Mouse (Mus musculus) brain, adult 2 months (tissue): ENCODE measurements around the gene Sec31b.

Experiments used
- DNase-seq: peaks from one replicate; pipeline ENCODE4 v3.0.0; 2011; ENCODE audit warnings: low read depth, low spot score

The Sec31b gene

GRCm38 (mm10) chr19:44535376-44535775 is 10.3 kb downstream of the Sec31b start:
- DNase-seq = no peak

- DNase-seq = no peak
Observed at GRCm38 (mm10) chr19:44530018-44530417, 15.6 kb downstream of the Sec31b start.

- no peak for DNase-seq
Observed at GRCm38 (mm10) chr19:44525551-44526205, 20.0 kb downstream of the Sec31b start.

- no peak for DNase-seq
Observed at GRCm38 (mm10) chr19:44519152-44519551, 26.5 kb downstream of the Sec31b start.

GRCm38 (mm10) chr19:44517996-44518768 is 27.5 kb downstream of the Sec31b start:
- no peak for DNase-seq

GRCm38 (mm10) chr19:44515769-44516168 is 29.9 kb downstream of the Sec31b start:
- no peak for DNase-seq

- DNase-seq = no peak
Observed at GRCm38 (mm10) chr19:44514521-44515451, 30.9 kb downstream of the Sec31b start.

- DNase-seq = no peak
Observed at GRCm38 (mm10) chr19:44513921-44514482, 31.7 kb downstream of the Sec31b start.

GRCm38 (mm10) chr19:44513054-44513833 is 32.4 kb downstream of the Sec31b start:
- DNase-seq = no peak

- no peak for DNase-seq
Observed at GRCm38 (mm10) chr19:44512601-44513000, 33.1 kb downstream of the Sec31b start.

GRCm38 (mm10) chr19:44511451-44512231 is 34.0 kb downstream of the Sec31b start:
- peak; percentile 55 for DNase-seq

- peak; percentile 33 for DNase-seq
Observed at GRCm38 (mm10) chr19:44510534-44511175, 35.0 kb downstream of the Sec31b start.

- no peak for DNase-seq
Observed at GRCm38 (mm10) chr19:44502741-44503140, 42.9 kb downstream of the Sec31b start.

GRCm38 (mm10) chr19:44501925-44502324 is 43.7 kb downstream of the Sec31b start:
- no peak for DNase-seq

GRCm38 (mm10) chr19:44500240-44500639 is 45.4 kb downstream of the Sec31b start:
- DNase-seq = no peak

- DNase-seq = no peak
Observed at GRCm38 (mm10) chr19:44498936-44499335, 46.7 kb downstream of the Sec31b start.

GRCm38 (mm10) chr19:44496941-44497340 is 48.7 kb downstream of the Sec31b start:
- no peak for DNase-seq

GRCm38 (mm10) chr19:44496511-44496910 is 49.2 kb downstream of the Sec31b start:
- DNase-seq = no peak

- DNase-seq = no peak
Observed at GRCm38 (mm10) chr19:44493128-44493527, 52.5 kb downstream of the Sec31b start, which contains the start of gene Wnt8b. TSS of gene Wnt8b (plus strand) at chr19:44493472.
